Mouse (Mus musculus) liver, embryonic 12.5 days (tissue): ENCODE measurements around the gene Atp2c2. TPM values are rescaled to one million over a fixed set of nuclear protein-coding genes. Genes with fewer than 3 reads are reported as not detected.

ENCODE experiments used
- polyA plus RNA-seq: library from polyadenylated mRNA; unstranded; fragments of >200 nt; fragmentation: Nextera tagmentation; extraction: Ambion mirVana; gene quantifications from 2 replicates; pipeline ENCODE4 v1.2.1, GENCODE M21; 2016

Gene Atp2c2
- polyA plus RNA-seq, 1 experiment from 2014 or later, result 0.14 TPM

Other genes starting within 250 kb of the Atp2c2 start
- not detected in 2 replicates for gene Slc38a8, start 198.3 kb upstream of the Atp2c2 start, polyA plus RNA-seq
- 45.7 and 48.8 TPM in 2 replicates for gene Mbtps1, start 141.3 kb upstream of the Atp2c2 start, polyA plus RNA-seq
- gene Hsdl1, start 124.8 kb upstream of the Atp2c2 start, polyA plus RNA-seq, result 25.0 and 25.5 TPM in 2 replicates
- gene Dnaaf1, start 124.8 kb upstream of the Atp2c2 start, polyA plus RNA-seq, result 0.11 and 0.13 TPM in 2 replicates
- 10.2 and 10.7 TPM in 2 replicates for gene Taf1c, start 94.8 kb upstream of the Atp2c2 start, polyA plus RNA-seq
- gene Adad2, start 87.3 kb upstream of the Atp2c2 start, polyA plus RNA-seq, result 0.08 TPM in 1 of 2 replicates, not detected in the other
- not detected in 2 replicates for gene Kcng4, start 64.3 kb upstream of the Atp2c2 start, polyA plus RNA-seq
- gene Wfdc1, start 33.6 kb upstream of the Atp2c2 start, polyA plus RNA-seq, result 0.41 and 0.66 TPM in 2 replicates
- gene Tldc1, start 78.4 kb downstream of the Atp2c2 start, polyA plus RNA-seq, result 6.1 and 6.7 TPM in 2 replicates
- 46.5 and 49.5 TPM in 2 replicates for gene Cotl1, start 140.5 kb downstream of the Atp2c2 start, polyA plus RNA-seq
- 7.0 and 7.7 TPM in 2 replicates for gene Klhl36, start 162.3 kb downstream of the Atp2c2 start, polyA plus RNA-seq
- gene Usp10, start 210.4 kb downstream of the Atp2c2 start, polyA plus RNA-seq, result 124 and 136 TPM in 2 replicates
- gene Gm20388, start 210.8 kb downstream of the Atp2c2 start, polyA plus RNA-seq, result not detected in 2 replicates